Mouse (Mus musculus) small intestine, adult 2 months (tissue): ENCODE measurements around the gene Rpl36a. TPM values are rescaled to one million over a fixed set of nuclear protein-coding genes. Genes with fewer than 3 reads are reported as not detected.

Experiments used
- H3K27ac ChIP-seq: fragments of 200-500 bp; 2 replicates; pipeline ENCODE4 v1.5.1; 2012; ENCODE audit warnings: low read depth, low read length, control low read depth, inconsistent platforms; ENCODE audit not compliant: insufficient read depth
- H3K27me3 ChIP-seq: fragments of 200-500 bp; 2 replicates; pipeline ENCODE4 v1.6.1; 2012; ENCODE audit warnings: mild to moderate bottlenecking, moderate library complexity, low read length, inconsistent platforms; ENCODE audit not compliant: control insufficient read depth, insufficient read depth
- H3K36me3 ChIP-seq: fragments of 200-500 bp; 2 replicates; pipeline ENCODE4 v1.6.1; 2012; ENCODE audit warnings: mild to moderate bottlenecking, low read length, control low read depth, inconsistent platforms; ENCODE audit not compliant: control insufficient read depth, insufficient read depth
- H3K4me1 ChIP-seq: fragments of 200-500 bp; 2 replicates; pipeline ENCODE4 v1.6.1; 2012; ENCODE audit warnings: low read length, inconsistent platforms, mixed read lengths; ENCODE audit not compliant: control insufficient read depth, insufficient read depth, insufficient read length
- H3K4me3 ChIP-seq: fragments of 200-500 bp; 2 replicates; pipeline ENCODE4 v1.5.1; 2012; ENCODE audit warnings: low read depth, mild to moderate bottlenecking, control low read depth, inconsistent platforms, low read length, moderate library complexity
- CTCF ChIP-seq: fragments of 200-500 bp; IDR thresholded peaks from 2 replicates; pipeline ENCODE4 v1.5.1; 2012; ENCODE audit warnings: low read depth, mild to moderate bottlenecking, control low read depth, inconsistent platforms, low read length, moderate library complexity, mixed read lengths; ENCODE audit not compliant: insufficient replicate concordance, insufficient read length; ENCODE audit errors: extremely low read depth
- POLR2A ChIP-seq: fragments of 200-500 bp; IDR thresholded peaks from 2 replicates; pipeline ENCODE4 v1.6.1; 2012; ENCODE audit warnings: low read depth, mild to moderate bottlenecking, control low read depth, inconsistent platforms, low read length, moderate library complexity
- WGBS: fragments of 180-500 bp; shearing (Covaris S2); methylation state at CpG from one replicate; pipeline ENCODE4 v1.1.7; 2018; 5-methylcytosine and 5-hydroxymethylcytosine counted together
- polyA plus RNA-seq: library from polyadenylated mRNA; depleted of rRNA; stranded (reverse); fragments of >200 nt; gene quantifications from 2 replicates; pipeline ENCODE4 v1.2.3, GENCODE M21; 2012

Rpl36a gene
- polyA plus RNA-seq, 1 experiment, result 60.3 TPM

- TF ChIP-seq CTCF, result no peak
- TF ChIP-seq POLR2A, result no peak
- Histone ChIP-seq H3K36me3 (no peaks in the 10 kb centered on the region), H3K27ac (peak within 1 kb of the TSS; percentile 65), H3K4me3 (peak within 1 kb of the TSS; percentile 57), H3K27me3 (no peaks in the 10 kb centered on the region), H3K4me1 (no peaks in the 10 kb centered on the region)
- WGBS, result 83% methylated on average over 11 of the region's 11 CpGs
Measured at GRCm38 (mm10) chrX:134582888-134583669, 2.4 kb upstream of the Rpl36a start, which contains the start of gene Btk. Gene Btk, minus strand, starts transcription at chrX:134583570.

DNA sequence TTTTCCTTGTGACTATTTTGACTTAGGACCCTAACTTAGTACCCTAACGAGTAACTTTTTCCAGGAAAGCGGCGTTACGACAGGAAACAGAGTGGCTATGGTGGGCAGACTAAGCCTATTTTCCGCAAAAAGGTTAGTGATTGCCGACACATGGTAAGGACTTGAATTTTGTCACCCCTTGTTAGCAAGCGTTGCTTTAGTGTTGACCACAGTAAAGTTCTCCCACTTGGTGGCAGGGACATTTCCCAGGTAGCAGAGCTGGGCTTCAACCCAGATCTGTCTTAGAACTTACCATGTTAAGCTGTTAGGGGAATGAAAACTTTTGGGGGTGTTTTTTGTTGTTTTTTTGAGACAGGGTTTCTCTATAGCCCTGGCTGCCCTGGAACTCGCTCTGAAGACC is 993 bp downstream of the Rpl36a start:
- Histone ChIP-seq H3K4me3 (peak overlapping the region; percentile 31; the same call in 1 of the 2 replicates), H3K36me3 (no peaks in the 10 kb centered on the region), H3K27ac (no peak overlapping the region), H3K4me1 (no peaks in the 10 kb centered on the region), H3K27me3 (no peaks in the 10 kb centered on the region)
- TF ChIP-seq POLR2A (no peak), CTCF (no peak)
- 25% methylated on average over 8 of the region's 8 CpGs for WGBS

DNA sequence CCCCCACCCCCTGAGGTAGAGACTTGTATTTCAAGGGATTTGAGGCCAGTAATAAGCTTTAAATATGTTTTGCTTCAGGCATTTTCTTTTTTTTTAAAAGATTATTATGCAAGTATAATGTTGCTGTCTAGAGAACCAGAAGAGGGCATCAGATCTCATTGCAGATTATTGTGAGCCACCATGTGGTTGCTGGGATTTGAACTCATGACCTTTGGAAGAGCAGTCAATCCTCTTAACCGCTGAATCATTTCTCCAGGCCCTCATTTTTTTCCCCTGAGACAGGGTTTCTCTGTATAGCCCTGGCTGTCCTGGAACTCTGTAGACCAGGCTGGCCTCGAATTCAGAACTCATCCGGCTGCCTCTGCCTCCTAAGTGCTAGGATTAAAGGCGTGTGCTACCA is 2.8 kb downstream of the Rpl36a start:
- Histone ChIP-seq H3K27ac (no peak overlapping the region), H3K4me1 (no peaks in the 10 kb centered on the region), H3K27me3 (no peaks in the 10 kb centered on the region), H3K4me3 (no peak overlapping the region), H3K36me3 (no peaks in the 10 kb centered on the region)
- 75% methylated on average over 4 of the region's 4 CpGs for WGBS
- TF ChIP-seq POLR2A, result no peak
- no peak for TF ChIP-seq CTCF

DNA sequence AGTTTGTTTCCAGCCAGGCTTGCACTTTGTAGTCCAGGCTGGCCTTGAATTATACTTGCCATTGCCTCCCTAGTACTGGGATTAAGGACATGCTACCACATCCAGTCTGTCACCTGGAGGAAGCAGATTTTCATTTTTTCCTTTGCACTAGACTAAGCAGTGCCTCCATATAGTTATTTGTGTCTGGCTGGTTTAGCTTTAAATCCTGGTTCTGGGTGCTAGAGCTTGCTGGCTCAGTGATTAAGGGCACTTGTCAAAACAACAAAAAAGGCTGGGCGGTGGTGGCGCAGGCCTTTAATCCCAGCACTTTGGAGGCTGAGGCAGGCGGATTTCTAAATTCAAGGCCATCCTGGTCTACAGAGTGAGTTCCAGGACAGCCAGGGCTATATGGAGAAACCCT is 3.5 kb downstream of the Rpl36a start:
- Histone ChIP-seq H3K27me3 (no peaks in the 10 kb centered on the region), H3K27ac (no peak overlapping the region), H3K4me3 (no peak overlapping the region), H3K4me1 (no peaks in the 10 kb centered on the region), H3K36me3 (no peaks in the 10 kb centered on the region)
- no peak for TF ChIP-seq POLR2A
- TF ChIP-seq CTCF, result no peak
- 84% methylated on average over 3 of the region's 3 CpGs for WGBS

- 19% methylated on average over 5 of the region's 5 CpGs for WGBS
- Histone ChIP-seq H3K4me3 (no peak overlapping the region), H3K36me3 (no peaks in the 10 kb centered on the region), H3K27ac (no peak overlapping the region), H3K27me3 (no peaks in the 10 kb centered on the region), H3K4me1 (no peaks in the 10 kb centered on the region)
- no peak for TF ChIP-seq CTCF
- no peak for TF ChIP-seq POLR2A
Measured at GRCm38 (mm10) chrX:134589836-134590235, 4.4 kb downstream of the Rpl36a start.

GRCm38 (mm10) chrX:134599922-134600565 is 14.6 kb downstream of the Rpl36a start:
- Histone ChIP-seq H3K36me3 (0 out of 2 replicates have a peak, but pooled peaks cover 2% of the 10 kb centered on the region), H3K4me3 (peak overlapping the region; percentile 25), H3K27me3 (no peaks in the 10 kb centered on the region), H3K4me1 (peaks cover 3% of the 10 kb centered on the region; the same call in 1 of the 2 replicates), H3K27ac (peak overlapping the region; percentile 55)
- TF ChIP-seq CTCF (no peak), POLR2A (no peak)
- WGBS, result 17% methylated on average over 10 of the region's 10 CpGs

DNA sequence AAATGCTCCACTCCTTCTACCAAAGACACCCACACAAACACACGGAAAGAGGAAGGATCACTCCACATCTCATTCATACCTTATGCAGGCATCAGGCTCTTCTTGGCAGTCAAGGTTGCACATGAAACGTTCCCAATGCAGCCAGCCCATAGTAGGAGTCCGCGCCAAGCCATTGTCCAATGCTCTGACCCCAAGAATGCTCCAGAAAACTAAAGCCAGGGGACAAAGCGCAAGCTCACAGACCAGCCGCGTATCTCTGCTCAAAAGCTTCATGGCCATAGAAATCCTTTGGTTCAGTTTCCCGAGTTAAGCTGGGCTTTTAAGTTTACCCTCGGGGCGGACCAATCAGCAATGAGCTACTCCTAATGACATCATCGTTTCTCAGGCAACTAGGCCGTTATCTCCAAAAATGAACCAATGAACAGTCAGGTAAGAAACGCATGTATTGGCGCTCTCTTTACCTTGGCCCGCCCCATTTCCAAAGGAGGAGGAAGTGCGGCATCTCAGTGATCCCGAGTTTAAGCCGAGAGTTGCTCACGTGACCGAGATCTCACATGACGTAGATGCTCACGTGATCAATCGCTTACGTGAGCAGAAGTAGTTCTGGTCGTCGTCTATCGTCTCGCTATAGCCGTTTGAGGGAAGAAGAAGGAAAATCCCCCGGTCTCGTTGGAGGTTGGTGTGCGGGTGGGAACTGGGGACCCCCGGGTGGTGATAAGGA is 15.4 kb downstream of the Rpl36a start, which contains the start of the genes Gla and Hnrnph2:
TSS of gene Gla (minus strand) at position 467 of the 721 bp plus-strand sequence.
TSS of gene Hnrnph2 (plus strand) at position 521 of the 721 bp plus-strand sequence.
- WGBS, result 20% methylated on average over 33 of the region's 33 CpGs
- Histone ChIP-seq H3K4me1 (peaks cover 3% of the 10 kb centered on the region; the same call in 1 of the 2 replicates), H3K27me3 (no peaks in the 10 kb centered on the region), H3K27ac (peak within 1 kb of the TSS; percentile 88), H3K4me3 (peak within 1 kb of the TSS; percentile 97), H3K36me3 (0 out of 2 replicates have a peak, but pooled peaks cover 4% of the 10 kb centered on the region)
- TF ChIP-seq POLR2A (peak; percentile 18; the same call in 1 of the 2 replicates), CTCF (no peak)
